Mouse (Mus musculus): ENCODE data around the gene Pkm.

GRCm38 (mm10) chr9:59615797-59616196 lies 40.4 kb upstream of the Pkm start:
- TF ChIP-seq CTCF (IDR thresholded peaks at IDR 0.05; ENCODE audit: low read depth, low read length) (no peak), POLR2A (IDR thresholded peaks at IDR 0.05; ENCODE audit: extremely low read depth, insufficient read depth, low read length) (no peak)

Data from liver, adult 2 months (tissue).